Mouse (Mus musculus) brain, embryonic 14.5 days (tissue): ENCODE data around the gene Hist1h2bb. TPM values are rescaled to one million over a fixed set of nuclear protein-coding genes. Genes with fewer than 3 reads are reported as not detected.
"Not testable (repeated sequence)": the region's sequence is repeated elsewhere in the genome, so short reads cannot be mapped to it uniquely, and the experiment has no call there.

ENCODE experiments used
- DNase-seq: peaks from one replicate; pipeline ENCODE4 v3.0.0-alpha.2; 2011; ENCODE audit warnings: low read depth
- CTCF ChIP-seq: fragments of 200-500 bp; IDR thresholded peaks from 2 replicates; pipeline ENCODE4 v1.5.1; 2012; ENCODE audit warnings: inconsistent platforms, mild to moderate bottlenecking, moderate library complexity, borderline replicate concordance; ENCODE audit not compliant: insufficient read depth, insufficient read length; ENCODE audit errors: extremely low read depth
- POLR2A ChIP-seq: fragments of 200-500 bp; IDR thresholded peaks from 2 replicates; pipeline ENCODE4 v1.6.1; 2012; ENCODE audit warnings: mild to moderate bottlenecking, inconsistent platforms, borderline replicate concordance; ENCODE audit not compliant: poor library complexity, insufficient read depth, insufficient read length, severe bottlenecking; ENCODE audit errors: extremely low read depth
- polyA plus RNA-seq: library from polyadenylated mRNA; depleted of rRNA; stranded (reverse); fragments of >200 nt; gene quantifications from 2 replicates; pipeline ENCODE4 v1.2.3, GENCODE M21; 2012; rRNA removed

Gene Hist1h2bb
- polyA plus RNA-seq: 11.1 and 17.5 TPM in 2 replicates

DNA sequence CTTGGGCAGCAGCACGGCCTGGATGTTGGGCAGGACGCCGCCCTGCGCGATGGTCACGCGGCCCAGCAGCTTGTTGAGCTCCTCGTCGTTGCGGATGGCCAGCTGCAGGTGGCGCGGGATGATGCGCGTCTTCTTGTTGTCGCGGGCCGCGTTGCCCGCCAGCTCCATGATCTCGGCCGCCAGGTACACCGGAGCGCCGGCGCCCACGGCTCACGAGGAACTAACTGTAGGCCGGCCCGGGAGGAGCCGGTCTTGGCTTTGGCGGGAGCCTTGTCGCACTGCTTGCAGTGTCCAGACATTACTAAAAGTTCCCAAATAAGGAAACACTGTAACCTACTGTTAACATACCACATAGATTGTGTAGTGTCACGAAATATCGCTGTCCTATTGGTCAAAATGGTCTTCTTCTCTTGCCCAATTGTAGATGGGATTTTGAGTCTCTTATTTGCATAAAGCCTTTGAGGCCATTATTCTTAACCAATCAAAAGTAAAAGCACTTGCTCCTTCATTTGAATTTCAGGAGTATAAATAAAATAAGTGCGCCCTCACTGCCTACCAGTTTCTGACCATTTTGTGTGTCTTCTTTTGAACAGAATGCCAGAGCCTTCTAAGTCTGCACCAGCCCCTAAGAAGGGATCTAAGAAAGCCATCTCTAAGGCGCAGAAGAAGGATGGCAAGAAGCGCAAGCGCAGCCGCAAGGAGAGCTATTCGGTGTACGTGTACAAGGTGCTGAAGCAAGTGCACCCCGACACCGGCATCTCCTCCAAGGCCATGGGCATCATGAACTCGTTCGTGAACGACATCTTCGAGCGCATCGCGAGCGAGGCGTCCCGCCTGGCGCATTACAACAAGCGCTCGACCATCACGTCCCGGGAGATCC, at the start of gene Hist1h2bb:
Gene Hist1h2bb, plus strand, starts transcription at position 534 of the 880 bp plus-strand sequence.
- DNase-seq: peak; percentile 98

DNA sequence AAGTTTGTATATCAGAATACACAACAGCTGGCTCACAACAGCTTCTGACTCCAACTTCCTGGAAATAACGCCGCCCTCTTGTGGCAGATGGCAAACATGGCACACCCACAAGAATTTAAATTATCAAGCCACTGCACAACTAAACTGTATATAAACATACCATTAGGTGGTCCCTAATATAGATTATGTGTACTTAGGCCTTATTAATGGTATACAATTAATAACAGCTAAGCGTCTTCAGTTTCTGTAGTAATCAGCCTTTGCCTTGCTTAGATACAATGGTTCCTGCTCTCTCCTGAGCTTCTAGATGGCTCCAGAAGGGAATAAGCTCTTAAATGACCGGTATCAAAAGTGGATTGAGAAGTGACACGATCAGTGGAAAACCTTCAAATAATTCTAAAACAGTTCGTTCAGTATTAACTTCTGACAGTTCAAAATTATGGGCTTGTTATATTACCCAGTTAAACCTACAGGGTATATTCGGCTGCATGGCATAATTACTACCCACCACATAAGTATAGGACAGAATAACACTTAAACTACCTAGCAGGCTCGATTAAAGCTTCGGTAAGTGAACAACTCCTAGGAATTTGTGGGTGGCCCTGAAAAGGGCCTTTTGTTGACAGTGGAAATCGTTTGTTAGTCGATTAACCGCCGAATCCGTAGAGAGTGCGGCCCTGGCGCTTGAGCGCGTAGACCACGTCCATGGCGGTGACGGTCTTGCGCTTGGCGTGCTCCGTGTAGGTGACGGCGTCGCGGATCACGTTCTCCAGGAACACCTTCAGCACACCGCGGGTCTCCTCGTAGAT, 48.8 kb upstream of the Hist1h2bb start:
- no peak for TF ChIP-seq POLR2A
- peak; percentile 71 for TF ChIP-seq CTCF
- DNase-seq: peak; percentile 87

DNA sequence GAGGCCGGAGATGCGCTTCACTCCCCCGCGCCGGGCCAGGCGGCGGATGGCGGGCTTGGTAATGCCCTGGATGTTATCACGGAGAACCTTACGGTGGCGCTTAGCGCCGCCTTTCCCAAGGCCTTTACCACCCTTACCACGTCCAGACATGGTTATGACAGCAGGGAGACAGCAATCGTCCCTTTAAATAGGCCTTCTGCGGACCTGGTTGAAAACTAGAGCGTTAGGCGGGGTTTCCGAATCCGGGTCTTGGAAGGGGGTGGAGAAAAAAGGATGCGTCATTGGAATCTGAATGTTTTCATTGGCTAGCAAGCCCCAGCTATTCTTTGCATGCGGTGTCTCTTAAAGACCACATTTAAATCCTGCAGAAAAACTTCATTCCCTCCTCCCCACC, 48.2 kb upstream of the Hist1h2bb start, which contains the start of gene Hist1h4c:
Gene Hist1h4c, minus strand, starts transcription at position 155 of the 394 bp plus-strand sequence.
- DNase-seq: peak; percentile 99
- peak; percentile 87; the same call in 1 of the 2 replicates for TF ChIP-seq POLR2A
- TF ChIP-seq CTCF: no peak

DNA sequence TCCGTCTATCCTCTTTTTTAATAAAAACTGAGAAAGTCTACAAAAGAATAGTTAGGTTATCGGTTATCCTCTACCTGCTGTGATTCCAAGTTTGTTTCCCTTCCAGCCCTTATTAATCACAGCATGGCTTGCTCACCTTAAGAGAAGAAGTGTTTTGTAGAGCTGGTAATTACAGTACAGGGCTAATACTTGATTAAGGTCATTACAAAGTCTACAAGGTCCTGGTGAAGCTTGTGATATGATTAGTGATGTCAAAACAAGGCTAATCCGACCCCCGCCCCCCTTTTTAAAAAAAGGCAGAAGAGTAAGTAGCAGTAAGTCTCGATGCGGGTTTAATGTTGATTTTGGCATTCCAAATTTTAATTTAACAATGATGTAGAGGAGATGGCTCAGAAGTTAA, 47.5 kb upstream of the Hist1h2bb start:
- no peak for DNase-seq
- TF ChIP-seq CTCF (no peak), POLR2A (no peak)

DNA sequence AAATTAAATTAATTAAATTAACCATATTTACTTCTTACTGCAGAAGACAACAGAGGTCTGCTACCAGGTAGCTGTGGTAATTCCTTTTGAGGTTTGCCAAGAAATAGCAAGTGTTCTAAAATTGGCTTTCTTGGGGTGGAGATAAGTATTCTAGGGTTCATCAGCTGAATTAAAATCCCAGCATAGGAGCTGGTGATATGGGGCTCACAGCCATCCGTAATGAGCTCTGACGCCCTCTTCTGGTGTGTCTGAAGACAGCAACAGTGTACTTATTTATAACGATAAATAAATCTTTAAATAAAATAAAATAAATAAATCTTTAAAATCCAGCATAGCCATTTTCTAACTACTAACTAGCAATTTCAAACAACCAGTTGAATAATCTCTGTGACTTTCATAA, 46.8 kb upstream of the Hist1h2bb start:
- DNase-seq: no peak
- no peak for TF ChIP-seq POLR2A
- no peak for TF ChIP-seq CTCF

DNA sequence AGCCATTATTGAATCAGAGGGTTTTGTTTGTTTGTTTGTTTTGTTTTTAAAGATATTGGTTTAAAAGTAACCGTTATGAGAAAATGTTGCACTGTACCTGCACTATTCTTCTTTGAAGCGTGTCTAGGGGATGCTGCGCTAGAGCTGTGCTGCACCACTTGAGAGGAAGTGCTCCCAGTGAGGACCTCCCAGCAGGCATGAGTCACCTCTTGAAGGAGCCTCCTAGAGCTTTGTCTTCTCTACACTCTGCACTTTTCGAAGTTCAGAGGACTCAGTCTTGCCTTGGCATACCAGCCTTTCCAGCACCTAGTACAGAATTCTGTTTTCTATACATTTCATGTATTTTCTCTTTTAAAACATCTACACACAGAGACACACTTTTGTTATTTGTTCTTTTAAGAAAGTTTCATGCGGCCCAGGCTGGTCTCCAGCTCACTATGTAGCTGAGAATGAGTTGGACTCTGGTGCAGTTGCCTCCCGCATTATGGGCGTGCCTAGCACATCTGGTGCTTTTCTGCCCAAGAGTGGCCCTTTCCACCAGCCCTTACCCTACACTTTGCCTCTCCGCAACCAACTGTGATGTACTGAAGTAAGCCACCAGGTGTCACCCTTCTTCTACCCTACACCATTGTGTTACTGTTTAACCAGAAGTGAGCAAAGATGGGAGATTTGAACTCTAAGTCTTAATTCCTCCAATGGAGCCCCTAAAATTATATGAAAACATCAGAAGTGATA, 45.6 kb upstream of the Hist1h2bb start:
- TF ChIP-seq POLR2A (no peak), CTCF (peak; percentile 76; the same call in 1 of the 2 replicates)
- DNase-seq: peak; percentile 82

DNA sequence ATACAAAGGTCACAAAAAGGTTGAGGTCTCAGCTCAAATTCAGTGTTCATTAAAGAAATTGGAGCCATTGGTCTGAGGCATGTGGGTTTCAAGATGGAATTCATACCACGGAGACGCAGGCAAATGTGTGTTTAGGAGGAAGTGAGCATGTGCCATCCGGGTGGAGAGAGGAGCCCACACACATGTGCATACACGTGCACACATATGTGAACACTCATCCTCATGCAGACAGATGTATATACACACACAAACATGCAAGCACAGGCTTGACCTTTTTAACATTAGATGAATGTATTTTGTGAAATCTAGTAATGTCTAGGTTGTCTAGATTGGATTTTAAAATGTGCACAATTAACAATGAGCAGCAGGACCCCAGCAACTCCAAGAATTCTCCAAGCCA, 44.3 kb upstream of the Hist1h2bb start:
- TF ChIP-seq CTCF: no peak
- TF ChIP-seq POLR2A: no peak

DNA sequence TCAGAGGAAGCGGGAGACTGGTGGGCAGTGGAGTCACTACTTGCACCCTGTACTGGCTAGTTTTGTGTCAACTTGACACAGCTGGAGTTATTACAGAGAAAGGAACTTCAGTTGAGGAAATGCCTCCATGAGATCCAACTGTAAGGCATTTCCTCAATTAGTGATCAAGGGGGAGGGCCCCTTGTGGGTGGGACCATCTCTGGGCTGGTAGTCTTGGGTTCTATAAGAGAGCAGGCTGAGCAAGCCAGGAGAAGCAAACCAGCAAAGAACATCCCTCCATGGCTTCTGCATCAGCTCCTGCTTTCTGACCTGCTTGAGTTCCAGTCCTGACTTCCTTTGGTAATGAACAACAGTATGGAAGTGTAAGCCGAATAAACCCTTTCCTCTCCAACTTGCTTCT, 43.7 kb upstream of the Hist1h2bb start:
- not testable (repeated sequence) for DNase-seq

More for the DNA sequence above, 44.3 kb upstream of the Hist1h2bb start:
- DNase-seq: no peak

DNA sequence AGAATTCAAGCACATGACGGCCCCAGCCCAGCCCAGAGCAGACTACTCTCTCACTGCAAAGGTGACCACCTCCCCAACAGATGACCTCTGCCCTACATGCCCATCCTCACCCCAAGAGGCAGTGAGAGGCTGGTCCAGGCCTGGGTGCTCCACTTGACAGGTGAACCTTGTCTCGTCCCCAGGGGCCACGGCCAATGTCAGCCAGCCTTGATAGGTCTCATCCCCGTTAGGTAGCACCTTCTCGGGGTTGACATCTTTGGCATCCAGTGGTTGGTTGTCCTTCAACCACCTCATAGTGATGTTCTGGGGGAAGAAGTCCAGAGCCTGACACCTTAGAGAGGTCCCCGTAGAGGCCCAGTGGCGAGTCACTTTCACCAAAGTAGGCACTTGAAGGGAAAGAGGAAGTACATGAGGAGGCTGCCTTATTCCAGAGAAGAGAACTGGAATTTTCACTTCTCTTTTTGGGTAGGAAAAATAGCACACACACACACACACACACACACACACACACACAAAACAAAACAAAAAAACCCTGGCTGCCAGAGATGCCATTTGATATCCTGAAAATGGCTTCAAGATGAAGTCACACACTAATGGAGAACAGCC, 40.7 kb upstream of the Hist1h2bb start:
- no peak for TF ChIP-seq POLR2A
- no peak for TF ChIP-seq CTCF
- DNase-seq: no peak

DNA sequence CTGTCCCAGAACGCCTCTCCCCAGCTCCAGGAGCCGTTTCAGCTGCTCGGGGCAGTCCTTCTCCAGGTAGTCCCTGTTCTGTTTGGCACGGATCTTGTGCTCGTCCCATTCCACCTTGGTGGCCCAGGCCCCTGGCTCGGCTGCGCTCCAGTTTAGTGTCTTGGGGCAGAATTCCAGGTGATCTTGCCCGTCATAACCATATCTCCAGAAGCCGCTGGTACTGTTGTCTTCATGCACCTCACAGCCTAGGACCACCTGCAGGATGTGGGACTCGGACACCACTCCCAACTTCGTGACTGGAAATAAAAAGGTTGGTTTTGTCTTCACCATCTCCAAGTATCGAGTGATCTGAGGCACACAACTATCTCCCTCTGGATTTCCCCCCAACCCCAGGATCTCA, 39.8 kb upstream of the Hist1h2bb start:
- TF ChIP-seq POLR2A (no peak), CTCF (no peak)
- no peak for DNase-seq

DNA sequence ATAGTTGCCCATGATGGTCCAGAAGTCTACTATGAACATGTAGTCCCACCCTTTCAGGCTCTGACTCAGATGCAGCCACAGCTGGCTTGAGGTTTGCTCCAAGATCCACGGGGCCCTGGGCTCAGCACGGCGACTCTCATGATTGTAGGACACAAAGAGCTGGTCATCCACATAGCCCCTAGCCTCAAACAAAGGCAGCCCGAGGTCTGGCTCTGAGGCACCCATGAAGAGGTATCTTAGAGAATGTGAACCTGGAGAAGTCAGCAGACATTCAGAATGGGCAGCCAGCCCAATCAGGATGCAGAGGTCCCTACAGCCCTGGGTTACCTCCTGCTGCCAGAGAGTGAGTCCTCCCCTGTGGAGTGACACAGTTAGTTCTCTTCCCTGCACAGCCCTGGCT, 38.5 kb upstream of the Hist1h2bb start:
- DNase-seq: no peak
- TF ChIP-seq CTCF: no peak
- no peak for TF ChIP-seq POLR2A

DNA sequence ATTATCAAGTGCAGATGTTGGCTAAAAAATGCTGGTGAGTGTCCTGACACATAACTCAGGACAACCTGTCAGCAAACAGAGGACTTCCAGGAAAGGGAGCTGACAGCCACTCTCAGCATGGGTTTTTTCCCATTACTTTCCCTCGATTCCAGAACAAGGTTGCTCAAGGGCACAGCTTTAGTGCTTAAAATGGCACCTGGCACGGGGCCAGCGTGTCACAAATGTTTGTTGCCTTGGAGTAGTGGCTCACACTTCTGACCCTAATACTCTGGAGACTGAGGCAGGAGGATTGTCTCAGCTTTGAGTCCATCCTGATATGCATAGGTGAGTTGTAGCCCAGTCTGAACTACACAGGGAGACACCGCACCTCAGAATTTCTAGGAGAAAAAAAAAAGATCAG, 37.9 kb upstream of the Hist1h2bb start:
- no peak for TF ChIP-seq POLR2A
- TF ChIP-seq CTCF: no peak
- DNase-seq: no peak
